Mouse (Mus musculus): ENCODE measurements at regions not wholly inside any gene's neighbourhood (a gene's known extent, or its start where the extent isn't known, plus 50 kb on each side); places are given as distances from the start of the nearest gene placed in this dataset.

GRCm38 (mm10) chr12:106227563-106227840 is 217.5 kb downstream of the Vrk1 start:
- no peak for TF ChIP-seq CHD2 (IDR thresholded peaks at IDR 0.05; ENCODE audit: low read depth, low read length)
- no peak for TF ChIP-seq HCFC1 (IDR thresholded peaks at IDR 0.05; ENCODE audit: borderline replicate concordance, insufficient read depth, low read length)
- TF ChIP-seq ZNF384 (IDR thresholded peaks at IDR 0.05; ENCODE audit: low read depth, low read length): no peak
- TF ChIP-seq ZC3H11A (IDR thresholded peaks at IDR 0.05; ENCODE audit: borderline replicate concordance, low read depth, low read length): no peak

Measured in ES-E14 (cell line).